Mouse (Mus musculus): ENCODE measurements around the gene Cmpk1. TPM values are rescaled to one million over a fixed set of nuclear protein-coding genes. Genes with fewer than 3 reads are reported as not detected.

Cmpk1 gene
- polyA plus RNA-seq, 1 experiment from 2014 or later, result 67.8 TPM

- peak; percentile 3 for ATAC-seq
- WGBS (ENCODE audit: insufficient replicate concordance), result 10% methylated on average over 9 of the region's 9 CpGs
Measured at GRCm38 (mm10) chr4:114999445-114999772, 12.4 kb upstream of the Cmpk1 start.

GRCm38 (mm10) chr4:114997051-114997450 is 10.0 kb upstream of the Cmpk1 start:
- Histone ChIP-seq H3K36me3 (replicated peaks; ENCODE audit: insufficient read depth, low read length) (no peaks in the 10 kb centered on the region), H3K9ac (replicated peaks) (no peak overlapping the region), H3K4me1 (ENCODE audit: insufficient read depth) (peaks cover 6% of the 10 kb centered on the region; the same call in 1 of the 2 replicates), H3K4me3 (ENCODE audit: low read depth, low read length) (no peak overlapping the region), H3K4me2 (ENCODE audit: low read depth, low read length) (no peak overlapping the region), H3K9me3 (ENCODE audit: low read length) (no peaks in the 10 kb centered on the region), H3K27ac (ENCODE audit: low read depth) (no peak overlapping the region), H3K27me3 (ENCODE audit: insufficient read depth, low read length) (no peaks in the 10 kb centered on the region)
- no peak for TF ChIP-seq EP300 (IDR thresholded peaks at IDR 0.05; ENCODE audit: low read depth)
- peak; percentile 74 for TF ChIP-seq CTCF (IDR thresholded peaks at IDR 0.05; ENCODE audit: low read depth)
- 40% methylated on average over 3 of the region's 3 CpGs for whole genome bisulfite sequencing (ENCODE audit: insufficient replicate concordance)
- DNase-seq, result peak; percentile 43
- ATAC-seq, result no peak

More at GRCm38 (mm10) chr4:114999445-114999772, 12.4 kb upstream of the Cmpk1 start:
- Histone ChIP-seq H3K4me1 (ENCODE audit: insufficient read depth) (peaks cover 6% of the 10 kb centered on the region; the same call in 1 of the 2 replicates), H3K27me3 (ENCODE audit: insufficient read depth, low read length) (no peaks in the 10 kb centered on the region), H3K4me3 (ENCODE audit: low read depth, low read length) (peak overlapping the region; percentile 84), H3K4me2 (ENCODE audit: low read depth, low read length) (peak overlapping the region; percentile 97), H3K27ac (ENCODE audit: low read depth) (peak overlapping the region; percentile 93), H3K9me3 (ENCODE audit: low read length) (no peaks in the 10 kb centered on the region), H3K36me3 (replicated peaks; ENCODE audit: insufficient read depth, low read length) (peaks cover 13% of the 10 kb centered on the region), H3K9ac (replicated peaks) (peak overlapping the region; percentile 76)
- TF ChIP-seq CTCF (IDR thresholded peaks at IDR 0.05; ENCODE audit: low read depth) (no peak), EP300 (IDR thresholded peaks at IDR 0.05; ENCODE audit: low read depth) (no peak)
- no peak for DNase-seq

- Histone ChIP-seq H3K4me2 (ENCODE audit: low read depth, low read length) (no peak overlapping the region), H3K4me3 (ENCODE audit: low read depth, low read length) (no peak overlapping the region), H3K9me3 (ENCODE audit: low read length) (no peaks in the 10 kb centered on the region), H3K9ac (replicated peaks) (no peak overlapping the region), H3K4me1 (ENCODE audit: insufficient read depth) (peaks cover 4% of the 10 kb centered on the region; the same call in 1 of the 2 replicates), H3K27ac (ENCODE audit: low read depth) (peak overlapping the region; percentile 35; the same call in 1 of the 2 replicates), H3K27me3 (ENCODE audit: insufficient read depth, low read length) (no peaks in the 10 kb centered on the region), H3K36me3 (replicated peaks; ENCODE audit: insufficient read depth, low read length) (no peaks in the 10 kb centered on the region)
- ATAC-seq (no peak), DNase-seq (no peak)
- 73% methylated on average over 3 of the region's 3 CpGs for WGBS (ENCODE audit: insufficient replicate concordance)
- no peak for TF ChIP-seq EP300 (IDR thresholded peaks at IDR 0.05; ENCODE audit: low read depth)
- TF ChIP-seq CTCF (IDR thresholded peaks at IDR 0.05; ENCODE audit: low read depth), result no peak
Measured at GRCm38 (mm10) chr4:114994218-114994617, 7.2 kb upstream of the Cmpk1 start.

GRCm38 (mm10) chr4:114986211-114986590 is 840 bp downstream of the Cmpk1 start:
- H3K4me2 ChIP-seq (ENCODE audit: low read depth, low read length), result peak overlapping the region; percentile 84
- DNase-seq, result no peak
- H3K36me3 ChIP-seq (replicated peaks; ENCODE audit: insufficient read depth, low read length), result no peaks in the 10 kb centered on the region
- peak overlapping the region; percentile 91 for H3K4me3 ChIP-seq (ENCODE audit: low read depth, low read length)
- H3K27ac ChIP-seq (ENCODE audit: low read depth), result peak overlapping the region; percentile 100
- ATAC-seq, result peak; percentile 8
- H3K9me3 ChIP-seq (ENCODE audit: low read length), result no peaks in the 10 kb centered on the region
- WGBS (ENCODE audit: insufficient replicate concordance), result 1% methylated on average over 8 of the region's 8 CpGs
- peaks cover 16% of the 10 kb centered on the region for H3K4me1 ChIP-seq (ENCODE audit: insufficient read depth)
- H3K27me3 ChIP-seq (ENCODE audit: insufficient read depth, low read length), result no peaks in the 10 kb centered on the region
- peak overlapping the region; percentile 95 for H3K9ac ChIP-seq (replicated peaks)
- TF ChIP-seq CTCF (IDR thresholded peaks at IDR 0.05; ENCODE audit: low read depth), result no peak
- no peak for TF ChIP-seq EP300 (IDR thresholded peaks at IDR 0.05; ENCODE audit: low read depth)

GRCm38 (mm10) chr4:114983020-114983419 is 4.0 kb downstream of the Cmpk1 start:
- ATAC-seq, result no peak
- no peaks in the 10 kb centered on the region for H3K36me3 ChIP-seq (replicated peaks; ENCODE audit: insufficient read depth, low read length)
- no peaks in the 10 kb centered on the region for H3K9me3 ChIP-seq (ENCODE audit: low read length)
- H3K27me3 ChIP-seq (ENCODE audit: insufficient read depth, low read length), result no peaks in the 10 kb centered on the region
- DNase-seq, result no peak
- TF ChIP-seq EP300 (IDR thresholded peaks at IDR 0.05; ENCODE audit: low read depth) (no peak), CTCF (IDR thresholded peaks at IDR 0.05; ENCODE audit: low read depth) (peak; percentile 51)
- no peak overlapping the region for H3K9ac ChIP-seq (replicated peaks)
- peaks cover 16% of the 10 kb centered on the region for H3K4me1 ChIP-seq (ENCODE audit: insufficient read depth)
- H3K4me3 ChIP-seq (ENCODE audit: low read depth, low read length), result no peak overlapping the region
- H3K4me2 ChIP-seq (ENCODE audit: low read depth, low read length), result no peak overlapping the region
- WGBS (ENCODE audit: insufficient replicate concordance), result 65% methylated on average over 1 of the region's 1 CpGs
- H3K27ac ChIP-seq (ENCODE audit: low read depth), result no peak overlapping the region

GRCm38 (mm10) chr4:114982619-114983018 is 4.4 kb downstream of the Cmpk1 start:
- Histone ChIP-seq H3K4me1 (ENCODE audit: insufficient read depth) (peaks cover 13% of the 10 kb centered on the region), H3K4me3 (ENCODE audit: low read depth, low read length) (no peak overlapping the region), H3K27me3 (ENCODE audit: insufficient read depth, low read length) (no peaks in the 10 kb centered on the region), H3K27ac (ENCODE audit: low read depth) (no peak overlapping the region), H3K9ac (replicated peaks) (no peak overlapping the region), H3K9me3 (ENCODE audit: low read length) (no peaks in the 10 kb centered on the region), H3K4me2 (ENCODE audit: low read depth, low read length) (no peak overlapping the region), H3K36me3 (replicated peaks; ENCODE audit: insufficient read depth, low read length) (no peaks in the 10 kb centered on the region)
- DNase-seq (no peak), ATAC-seq (no peak)
- 55% methylated on average over 1 of the region's 1 CpGs for WGBS (ENCODE audit: insufficient replicate concordance)
- TF ChIP-seq CTCF (IDR thresholded peaks at IDR 0.05; ENCODE audit: low read depth) (no peak), EP300 (IDR thresholded peaks at IDR 0.05; ENCODE audit: low read depth) (no peak)

Data from liver, postnatal 0 days (tissue).